Mouse (Mus musculus): ENCODE results near the gene Osbp2.

- no peak for TF ChIP-seq CEBPB (IDR thresholded peaks at IDR 0.05; ENCODE audit: insufficient read depth, poor library complexity, severe bottlenecking)
- TF ChIP-seq POLR2A (IDR thresholded peaks at IDR 0.05; ENCODE audit: insufficient read length, low read depth) = no peak
- TF ChIP-seq MYOD1 (IDR thresholded peaks at IDR 0.05; ENCODE audit: control insufficient read depth in 1 of 3, insufficient read length in 2 of 3, low read depth in 2 of 3) = no peak
- no peak for TF ChIP-seq E2F4 (IDR thresholded peaks at IDR 0.05; ENCODE audit: insufficient read depth)
- no peak for TF ChIP-seq SRF (IDR thresholded peaks at IDR 0.05; ENCODE audit: control insufficient read depth, insufficient read length, low read depth)
- no peak for TF ChIP-seq USF1 (IDR thresholded peaks at IDR 0.05; ENCODE audit: low read depth)
- no peak for TF ChIP-seq MYOG (IDR thresholded peaks at IDR 0.05; ENCODE audit: control insufficient read depth in 1 of 3, insufficient read depth in 1 of 3, insufficient read length in 2 of 3, low read depth in 2 of 3)
- TF ChIP-seq TCF12 (IDR thresholded peaks at IDR 0.05; ENCODE audit: insufficient read depth, poor library complexity, severe bottlenecking) = no peak
- no peak for TF ChIP-seq REST (IDR thresholded peaks at IDR 0.05; ENCODE audit: insufficient read depth, insufficient read length)
- no peak for TF ChIP-seq TCF3 (IDR thresholded peaks at IDR 0.05; ENCODE audit: insufficient read length, low read depth)
Observed at GRCm38 (mm10) chr11:3887331-3887730, 23.6 kb upstream of the Osbp2 start.
